Mouse (Mus musculus) E14TG2a.4 (cell line): ENCODE data around the gene Pitx2.
A peak's percentile ranks its signal among the peaks of the same experiment; 100 is the strongest.

ENCODE experiments used
- H3K27me3 ChIP-seq: 2 replicates; pipeline ENCODE4 v1.6.1; 2014; ENCODE audit warnings: low read length, control low read depth; ENCODE audit not compliant: insufficient read depth
- H3K36me3 ChIP-seq: 2 replicates; pipeline ENCODE4 v1.6.1; 2014; ENCODE audit warnings: low read length, control low read depth; ENCODE audit not compliant: insufficient read depth
- H3K4me1 ChIP-seq: replicated peaks from 2 replicates; pipeline ENCODE4 v1.6.1; 2014; ENCODE audit warnings: low read depth, low read length, control low read depth
- H3K4me3 ChIP-seq: replicated peaks from 2 replicates; pipeline ENCODE4 v1.5.1; 2014; ENCODE audit warnings: mild to moderate bottlenecking, low read length
- H3K9me3 ChIP-seq: 2 replicates; pipeline ENCODE4 v1.6.1; 2014; ENCODE audit warnings: low read length, control low read depth
- CTCF ChIP-seq: conservative IDR thresholded peaks from 2 replicates; pipeline ENCODE4 v1.5.1; 2014; ENCODE audit warnings: low read length
- NANOG ChIP-seq: IDR thresholded peaks from 2 replicates; pipeline ENCODE4 v1.6.1; 2014; ENCODE audit warnings: borderline replicate concordance, low read length, mixed read lengths
- POU5F1 ChIP-seq: IDR thresholded peaks from 2 replicates; pipeline ENCODE4 v1.6.1; 2014; ENCODE audit warnings: low read length, borderline replicate concordance

Gene Pitx2

DNA sequence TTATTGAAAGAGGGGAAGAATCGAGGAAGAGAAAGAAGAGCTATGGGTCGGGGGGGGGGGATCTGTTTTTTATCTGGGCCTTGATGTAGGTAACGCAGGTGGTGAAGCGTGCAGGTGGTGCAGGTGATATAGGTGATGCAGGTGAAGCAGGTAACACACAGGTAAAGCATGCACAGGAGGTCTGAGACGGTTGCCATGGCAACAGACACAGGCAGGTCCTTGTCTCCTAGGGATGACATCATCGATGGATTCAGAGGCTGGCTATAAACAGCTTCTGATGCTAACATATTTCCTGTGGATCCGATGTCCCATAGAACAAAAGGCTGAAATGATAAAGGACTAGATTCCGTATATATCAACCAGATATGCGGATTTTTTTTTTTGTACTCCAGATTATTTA, 51.3 kb downstream of the Pitx2 start:
- H3K9me3 ChIP-seq = no peaks in the 10 kb centered on the region
- no peaks in the 10 kb centered on the region for H3K27me3 ChIP-seq
- TF ChIP-seq CTCF = no peak
- no peak for TF ChIP-seq NANOG
- H3K4me1 ChIP-seq = peaks cover under 1% of the 10 kb centered on the region
- H3K4me3 ChIP-seq = no peak overlapping the region
- H3K36me3 ChIP-seq = no peaks in the 10 kb centered on the region

DNA sequence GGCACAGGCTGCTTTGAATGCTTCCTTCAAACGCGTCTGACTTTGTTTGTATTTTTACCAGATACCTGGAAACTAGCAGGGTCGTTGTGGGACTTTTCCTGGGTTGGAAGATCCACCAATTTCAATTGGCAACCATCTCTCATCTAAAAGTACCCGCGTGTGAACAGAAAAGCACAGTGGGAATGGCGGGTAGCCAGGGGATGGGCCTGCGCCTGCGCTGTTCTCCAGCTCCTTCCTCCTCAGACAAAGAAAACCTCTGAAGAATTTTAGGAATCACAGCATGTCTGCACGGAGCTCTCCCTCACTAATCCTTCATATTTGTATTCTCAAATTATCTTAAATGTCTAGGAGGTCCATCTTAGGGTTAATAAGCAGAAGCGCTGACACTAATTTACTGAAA, 54.6 kb downstream of the Pitx2 start:
- Histone ChIP-seq H3K9me3 (no peaks in the 10 kb centered on the region), H3K36me3 (no peaks in the 10 kb centered on the region), H3K4me1 (peaks cover 8% of the 10 kb centered on the region), H3K4me3 (no peak overlapping the region), H3K27me3 (no peaks in the 10 kb centered on the region)
- TF ChIP-seq POU5F1 = no peak
- TF ChIP-seq NANOG = no peak
- TF ChIP-seq CTCF = no peak

DNA sequence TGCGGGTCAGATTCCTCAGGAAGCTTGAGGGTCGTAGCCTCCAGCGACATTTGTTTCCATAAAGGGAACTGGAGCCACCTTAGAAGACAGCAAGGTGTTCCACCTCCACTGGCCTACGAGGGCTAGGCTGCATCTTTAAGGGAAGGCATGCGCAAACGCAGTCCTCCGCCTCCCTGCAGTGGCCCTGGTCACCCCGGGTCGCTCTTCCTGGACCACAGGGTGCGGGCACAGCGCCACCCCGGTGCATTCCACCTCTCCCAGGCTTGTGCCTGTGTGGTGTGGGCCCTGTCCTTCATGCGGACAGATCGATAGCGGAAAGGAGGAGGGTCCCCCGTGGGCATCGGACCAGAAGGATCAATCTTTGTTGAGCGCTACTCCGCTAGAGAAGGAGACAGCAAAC, 56.6 kb downstream of the Pitx2 start:
- Histone ChIP-seq H3K36me3 (no peaks in the 10 kb centered on the region), H3K27me3 (no peaks in the 10 kb centered on the region), H3K9me3 (no peaks in the 10 kb centered on the region), H3K4me1 (peaks cover 8% of the 10 kb centered on the region), H3K4me3 (peak overlapping the region; percentile 65)
- TF ChIP-seq POU5F1 (no peak), NANOG (no peak), CTCF (no peak)

DNA sequence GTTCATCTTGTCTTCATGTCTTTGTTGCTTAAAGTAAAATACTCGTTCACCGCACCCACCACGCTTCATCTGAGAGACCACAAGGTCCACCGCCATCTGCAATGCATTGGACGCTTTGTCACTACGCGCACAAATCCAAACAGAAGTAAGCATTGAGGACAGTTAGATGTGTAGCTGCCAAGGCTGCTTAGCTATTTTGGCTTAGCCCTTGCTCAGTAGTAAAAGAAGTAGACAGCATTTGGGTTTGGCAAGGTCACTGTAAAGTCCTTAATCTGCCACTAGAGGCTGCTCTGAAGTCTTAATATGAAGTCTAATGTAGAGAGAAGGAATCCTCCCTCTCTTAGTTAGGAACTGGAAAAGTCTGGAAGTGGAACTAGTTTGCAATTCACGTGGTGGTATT, 57.1 kb downstream of the Pitx2 start:
- Histone ChIP-seq H3K36me3 (no peaks in the 10 kb centered on the region), H3K4me3 (peak overlapping the region; percentile 65), H3K4me1 (peaks cover 8% of the 10 kb centered on the region), H3K27me3 (no peaks in the 10 kb centered on the region), H3K9me3 (no peaks in the 10 kb centered on the region)
- TF ChIP-seq POU5F1 = no peak
- TF ChIP-seq CTCF = peak; percentile 57

DNA sequence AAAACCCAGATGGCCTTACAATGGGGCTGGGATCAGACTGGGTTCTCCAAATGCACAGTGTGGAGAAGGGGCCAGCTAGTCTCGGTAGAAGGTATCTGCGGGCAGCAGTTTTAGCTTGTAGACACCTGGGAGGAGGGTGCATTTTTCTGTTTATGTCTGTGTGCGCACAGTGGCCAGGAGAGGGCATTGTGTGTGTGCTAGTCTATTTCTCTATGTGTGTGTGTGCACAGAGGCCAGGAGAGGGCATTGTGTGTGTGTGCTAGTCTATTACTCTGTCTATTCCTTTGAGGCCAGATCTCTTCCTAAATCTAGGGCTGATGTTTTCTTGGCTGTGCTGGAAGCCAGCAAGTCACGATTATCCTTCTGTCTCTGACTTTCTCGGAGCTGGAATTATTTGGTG, 58.8 kb downstream of the Pitx2 start:
- H3K27me3 ChIP-seq = no peaks in the 10 kb centered on the region
- TF ChIP-seq POU5F1 = no peak
- no peak; the same call in 1 of the 2 replicates for TF ChIP-seq CTCF
- TF ChIP-seq NANOG = no peak
- H3K36me3 ChIP-seq = no peaks in the 10 kb centered on the region
- H3K4me1 ChIP-seq = peaks cover 8% of the 10 kb centered on the region
- H3K9me3 ChIP-seq = no peaks in the 10 kb centered on the region
- no peak overlapping the region for H3K4me3 ChIP-seq
